Mouse (Mus musculus): Measurements from ENCODE around the gene Pgpep1l.
"Not testable (repeated sequence)": the region's sequence is repeated elsewhere in the genome, so short reads cannot be mapped to it uniquely, and the experiment has no call there.

Gene Pgpep1l

DNA sequence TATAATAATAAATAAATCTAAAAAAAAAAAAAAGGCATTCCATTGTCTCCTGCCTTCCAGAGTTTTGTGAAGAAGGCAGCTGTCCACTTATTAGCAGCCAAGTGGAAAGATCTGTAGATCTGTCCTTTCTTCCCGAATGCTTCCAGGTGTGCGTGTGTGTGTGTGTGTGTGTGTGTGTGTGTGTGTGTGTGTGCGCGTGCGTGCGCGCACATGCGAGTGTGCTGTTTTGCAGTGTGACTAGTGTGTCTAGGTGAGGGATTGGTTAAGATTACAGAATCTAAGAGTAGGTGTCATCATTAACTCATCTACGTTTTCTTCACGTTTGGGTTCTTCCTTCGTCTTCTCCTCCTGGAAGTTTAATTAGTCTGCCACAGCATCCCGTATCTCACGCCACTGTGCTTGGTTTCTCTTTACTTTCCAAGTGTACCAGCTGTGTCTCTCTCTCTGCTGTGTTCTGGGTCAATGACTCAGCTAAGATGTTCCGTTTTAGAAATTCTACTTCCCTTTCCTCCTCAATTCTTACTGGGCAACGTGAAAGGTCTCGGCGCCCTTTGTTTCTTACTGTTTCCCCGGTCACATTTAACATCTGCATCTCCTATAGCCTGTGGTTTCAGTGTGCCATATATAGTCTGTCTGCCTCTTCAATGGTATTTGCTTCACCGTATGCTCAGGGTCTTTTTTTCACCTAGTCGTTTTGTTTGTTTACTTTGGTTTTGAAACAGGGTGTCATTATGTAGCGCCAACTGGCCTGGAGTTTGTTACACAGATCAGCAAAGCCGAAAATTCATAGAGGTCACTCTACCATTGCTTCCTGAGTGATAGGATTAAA, 18.5 kb upstream of the Pgpep1l start:
- no peak for DNase-seq

DNA sequence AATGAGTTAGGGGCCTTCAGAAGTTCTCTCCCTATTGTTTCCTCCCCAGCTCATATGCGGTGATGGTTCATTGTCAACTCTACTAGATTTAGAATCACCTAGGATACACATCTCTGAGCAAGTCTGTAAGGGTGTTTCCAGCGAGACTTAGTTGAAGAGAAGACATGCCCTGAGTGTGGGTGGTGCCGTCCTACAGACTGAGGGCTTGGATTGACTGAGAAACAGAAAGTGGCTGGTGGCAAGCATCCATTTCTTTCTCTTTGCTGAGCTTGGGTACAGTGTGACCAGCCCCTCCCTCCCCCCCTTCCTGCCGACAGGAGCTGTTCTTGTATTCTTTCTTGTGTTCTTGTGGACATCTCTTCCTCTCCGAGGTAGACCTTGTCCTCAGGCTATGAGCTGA, 17.3 kb upstream of the Pgpep1l start:
- DNase-seq, result no peak

DNA sequence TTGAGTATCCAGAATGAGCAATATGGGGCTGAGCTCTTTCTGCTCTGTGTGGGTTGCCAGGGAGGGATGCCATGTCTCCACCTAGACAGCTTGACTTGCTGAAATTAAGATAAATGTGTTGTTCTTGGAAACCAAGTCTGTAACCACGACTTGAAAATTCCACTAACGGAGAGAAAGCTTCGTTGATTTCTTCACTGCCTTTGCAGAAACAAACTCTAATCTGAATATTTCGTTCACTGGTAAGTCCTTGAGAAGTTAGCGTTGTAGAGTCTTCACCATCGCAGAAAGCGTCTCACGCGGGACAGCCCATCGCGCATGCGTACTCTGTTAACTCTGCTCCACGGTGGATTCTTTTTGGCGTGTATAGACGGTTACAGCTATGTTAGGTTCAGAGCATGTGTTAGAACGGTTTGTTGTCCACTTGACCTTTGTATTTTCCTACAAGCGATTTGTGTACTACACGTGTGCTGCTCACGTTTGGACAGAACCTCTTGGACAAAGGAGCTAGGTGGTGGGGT, 16.4 kb upstream of the Pgpep1l start:
- DNase-seq, result no peak

DNA sequence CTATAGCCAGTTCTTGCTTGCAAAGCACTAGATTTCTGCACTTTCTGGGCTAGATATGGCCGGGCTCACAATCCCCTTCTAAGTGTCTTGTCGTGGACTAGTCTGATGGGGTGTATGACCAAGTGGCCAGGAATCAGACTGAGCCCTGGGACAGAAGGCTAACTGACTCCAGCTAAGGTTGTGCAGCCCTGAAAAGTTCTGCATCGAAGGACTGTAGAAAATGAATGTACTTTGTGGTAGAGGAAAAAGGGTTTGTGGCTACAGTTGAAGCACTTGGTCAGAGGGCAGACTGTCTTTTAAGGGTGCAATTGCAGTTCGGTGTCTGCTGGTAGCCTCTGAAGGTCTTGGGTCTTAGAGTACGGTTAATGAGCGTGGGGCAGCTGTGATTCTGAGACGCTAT, 15.4 kb upstream of the Pgpep1l start:
- no peak for DNase-seq

DNA sequence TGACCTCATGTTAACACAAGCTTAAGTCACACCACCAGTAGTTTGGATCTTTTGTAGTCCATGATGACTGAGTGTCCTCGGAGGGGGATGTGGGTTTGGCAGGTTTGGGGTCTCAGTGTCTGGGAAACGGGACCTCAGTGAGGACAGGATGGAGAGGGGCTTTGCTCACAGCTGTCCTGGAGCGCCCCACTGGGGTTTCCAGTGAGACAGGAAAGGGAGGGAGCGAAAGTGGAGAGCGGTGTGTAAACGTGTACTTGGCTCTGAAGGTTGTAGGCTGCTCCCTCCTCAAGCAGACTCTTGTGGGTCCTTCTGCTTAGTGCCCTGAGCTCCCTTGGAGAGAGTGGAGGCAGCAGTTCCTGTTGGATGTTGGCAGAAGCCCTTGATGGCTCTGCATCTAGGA, 14.9 kb upstream of the Pgpep1l start:
- no peak for DNase-seq

DNA sequence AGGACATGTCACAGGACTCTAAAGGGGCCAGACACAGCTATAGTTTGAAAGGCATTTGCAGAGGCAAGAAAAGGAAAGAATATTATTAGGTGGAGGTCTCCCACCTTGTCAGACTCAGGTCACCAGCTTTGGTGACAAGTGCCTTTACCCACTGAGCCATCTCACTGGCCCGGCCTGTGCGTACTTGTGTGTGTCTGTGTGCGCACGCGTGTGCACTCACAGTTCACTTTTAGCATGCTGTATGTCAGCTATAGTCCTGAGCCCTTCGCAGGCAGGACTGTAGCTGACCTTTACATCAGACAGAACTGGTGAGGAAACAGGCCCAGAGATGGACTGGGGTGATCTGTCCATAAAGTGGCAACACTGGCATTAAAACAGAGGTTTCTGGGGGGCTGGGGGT, 14.4 kb upstream of the Pgpep1l start:
- DNase-seq, result no peak

DNA sequence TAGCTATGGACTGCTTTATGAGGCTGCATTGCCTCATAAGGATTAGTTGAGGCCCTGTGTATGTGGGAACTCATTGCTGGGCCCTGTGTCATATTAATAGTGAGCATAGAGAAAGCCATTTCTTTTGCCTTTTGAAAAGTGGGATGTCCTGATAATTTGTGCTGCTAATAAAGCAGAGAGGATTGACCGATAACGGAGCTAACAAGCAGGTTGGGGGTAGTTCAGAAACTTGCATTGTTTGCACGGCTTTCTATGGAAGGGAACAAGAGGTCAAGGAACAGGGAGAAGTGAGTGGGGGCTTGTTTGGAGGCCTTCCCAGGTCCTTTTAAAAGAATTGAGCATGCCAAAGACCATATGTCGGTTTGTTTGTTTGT, 13.9 kb upstream of the Pgpep1l start:
- DNase-seq, result no peak

DNA sequence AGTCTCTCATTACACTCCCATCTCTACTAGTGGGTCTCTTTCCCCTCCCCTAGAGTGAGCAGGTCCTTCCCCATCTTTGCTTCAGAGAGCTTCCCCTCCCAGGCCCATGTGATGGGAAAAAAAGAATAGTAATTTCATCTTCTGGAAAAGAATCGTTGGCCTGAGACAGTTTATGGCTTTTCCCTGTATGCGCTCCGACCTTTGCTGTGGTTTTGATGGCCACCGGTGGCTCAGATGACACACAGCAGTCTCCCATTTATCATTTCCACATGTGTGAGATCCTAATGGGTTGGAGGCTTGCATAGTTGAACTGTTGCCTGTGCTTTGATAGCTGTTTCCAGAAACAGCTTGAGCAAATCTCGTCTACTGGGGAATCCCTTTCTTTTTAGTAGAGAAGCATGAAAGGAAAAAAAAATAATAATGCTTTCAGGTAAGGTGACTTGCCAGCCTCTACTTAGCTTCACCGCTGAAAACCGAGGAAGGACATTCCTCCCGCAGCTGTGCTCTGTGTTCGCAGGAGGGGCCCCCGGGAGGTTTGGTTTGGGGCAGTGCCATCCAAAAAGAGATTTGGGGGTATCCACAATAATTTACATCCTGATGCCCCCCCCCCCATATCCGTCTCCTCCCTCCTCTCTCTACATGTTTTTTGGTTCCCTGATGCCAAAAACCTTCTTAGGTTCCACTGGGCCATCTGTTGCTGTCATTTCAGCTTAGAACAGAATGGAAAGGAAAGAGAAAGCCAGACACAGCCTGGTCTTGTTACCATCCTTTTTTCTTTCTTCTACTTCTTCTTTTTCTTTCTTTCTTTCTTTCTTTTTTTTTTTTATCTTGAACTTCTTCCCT, 13.2 kb upstream of the Pgpep1l start:
- no peak for DNase-seq

DNA sequence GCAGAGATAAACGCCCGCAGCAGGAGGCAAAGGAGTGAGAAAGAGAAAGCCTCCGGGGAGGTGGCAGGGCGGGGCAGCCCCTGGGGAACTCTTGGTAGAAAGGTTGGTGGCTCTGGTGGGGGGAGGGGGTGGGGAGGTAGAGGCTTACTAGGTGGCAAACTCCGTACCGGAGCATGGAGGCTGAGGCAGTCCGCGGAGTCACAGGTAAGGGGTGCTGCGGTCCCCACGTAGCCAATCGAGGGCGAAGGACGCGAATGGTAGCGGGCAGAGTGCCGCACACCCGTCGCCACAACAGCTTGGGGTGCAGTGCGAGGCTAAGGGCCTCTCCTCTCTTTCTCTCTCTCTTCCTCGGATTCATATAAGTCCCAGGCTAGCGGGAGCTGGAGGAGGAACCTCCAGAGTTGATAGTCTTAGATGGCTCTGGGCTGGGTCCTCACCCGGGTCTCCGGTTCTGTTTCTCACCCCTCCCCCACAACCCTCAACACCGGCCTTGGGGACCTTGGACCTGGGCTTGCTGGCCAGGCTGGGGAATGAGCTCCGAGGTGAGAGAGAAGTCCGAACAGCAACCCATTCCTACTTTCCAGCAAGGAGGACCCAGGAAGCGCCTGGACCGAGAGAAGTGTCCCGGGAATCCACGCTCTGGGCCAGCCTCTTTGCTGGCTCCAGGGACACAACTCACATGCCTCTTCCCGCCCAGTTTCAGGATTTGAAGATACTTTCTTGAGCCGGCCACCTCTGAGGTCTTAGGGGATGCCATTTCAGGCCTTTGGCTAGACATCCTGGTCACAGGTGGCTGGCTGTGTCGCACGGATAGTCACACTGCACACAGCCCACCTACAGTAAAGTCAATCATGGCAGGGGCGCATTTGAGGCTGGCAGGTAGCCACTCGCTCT, 12.1 kb upstream of the Pgpep1l start:
- peak; percentile 61 to 78 for DNase-seq

DNA sequence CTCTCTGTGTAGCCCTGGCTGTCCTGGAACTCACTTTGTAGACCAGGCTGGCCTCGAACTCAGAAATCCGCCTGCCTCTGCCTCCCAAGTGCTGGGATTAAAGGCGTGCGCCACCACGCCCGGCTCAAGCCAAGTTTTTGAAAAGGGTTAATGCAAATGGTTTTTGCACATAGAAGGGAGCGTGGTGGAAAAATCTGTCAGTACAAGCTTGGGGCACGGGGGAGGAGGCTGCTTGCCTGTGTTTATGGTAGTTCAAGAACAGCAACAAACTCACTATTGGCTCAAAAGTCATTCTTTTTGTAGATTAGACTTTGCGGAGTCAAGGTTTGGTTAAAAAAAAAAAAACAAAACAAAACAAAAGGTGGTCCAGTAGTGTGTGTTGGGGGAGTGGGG, 11.4 kb upstream of the Pgpep1l start:
- DNase-seq, result not testable (repeated sequence)

DNA sequence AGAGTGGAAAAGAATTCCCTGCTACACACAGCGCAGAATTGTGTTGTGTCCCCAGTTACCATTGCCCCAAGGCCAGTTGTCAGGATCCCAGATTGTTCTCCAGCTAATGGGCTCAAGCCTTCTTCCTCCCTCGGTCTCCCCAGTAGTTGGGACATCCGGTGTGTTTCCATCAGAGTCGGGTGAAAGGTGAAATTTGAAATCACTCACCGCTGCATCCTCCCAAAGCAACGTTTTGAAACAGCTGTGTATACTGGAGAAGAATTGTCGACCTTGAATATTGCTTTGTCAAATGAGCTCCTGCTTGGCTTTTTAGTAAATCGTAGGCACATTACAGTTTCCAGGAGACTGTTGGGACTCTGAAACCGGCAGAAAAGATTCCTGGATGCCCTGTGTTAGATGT, 10.9 kb upstream of the Pgpep1l start:
- DNase-seq, result no peak

DNA sequence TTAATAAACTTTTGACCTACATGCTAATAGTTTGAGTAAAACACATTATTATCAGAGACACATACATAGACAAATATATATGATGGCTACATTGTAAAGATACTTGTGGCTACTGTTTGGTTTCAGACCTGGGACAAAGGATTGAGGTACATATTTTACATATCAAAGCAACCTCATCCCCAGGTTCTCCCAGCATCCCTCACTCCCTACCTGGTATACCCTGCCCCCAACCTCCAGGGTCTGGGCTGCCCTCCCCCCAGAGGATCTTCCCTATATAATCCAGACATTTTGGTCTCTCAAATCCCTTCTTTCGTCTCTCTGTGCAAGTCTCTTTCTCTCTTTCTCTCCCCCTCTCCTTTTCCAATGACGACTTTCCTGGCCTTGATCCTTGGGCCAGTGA, 10.2 kb upstream of the Pgpep1l start:
- DNase-seq, result no peak

DNA sequence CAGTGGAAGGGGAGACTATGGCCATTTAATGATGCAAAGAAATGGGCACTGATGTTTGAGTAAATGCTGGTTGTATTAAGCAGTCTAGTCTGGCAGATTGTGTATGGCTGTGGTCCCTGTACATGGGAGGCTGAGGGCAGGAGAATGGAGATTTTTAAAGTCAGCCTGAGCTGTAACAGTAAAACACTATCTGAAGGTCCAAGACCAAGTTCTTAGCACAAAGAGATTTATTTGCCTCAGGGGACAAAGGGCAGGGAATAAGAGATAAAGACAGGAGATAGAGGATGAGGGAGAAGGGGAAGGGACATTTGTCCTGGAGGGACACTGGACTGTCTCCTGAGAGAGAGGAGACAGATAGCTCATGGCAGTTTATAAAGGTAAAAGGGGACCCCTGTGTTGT, 9.5 kb upstream of the Pgpep1l start, which contains the start of gene Fam169b:
Fam169b (plus strand) TSS at position 325 of the 400 bp plus-strand sequence.
- DNase-seq, result no peak

DNA sequence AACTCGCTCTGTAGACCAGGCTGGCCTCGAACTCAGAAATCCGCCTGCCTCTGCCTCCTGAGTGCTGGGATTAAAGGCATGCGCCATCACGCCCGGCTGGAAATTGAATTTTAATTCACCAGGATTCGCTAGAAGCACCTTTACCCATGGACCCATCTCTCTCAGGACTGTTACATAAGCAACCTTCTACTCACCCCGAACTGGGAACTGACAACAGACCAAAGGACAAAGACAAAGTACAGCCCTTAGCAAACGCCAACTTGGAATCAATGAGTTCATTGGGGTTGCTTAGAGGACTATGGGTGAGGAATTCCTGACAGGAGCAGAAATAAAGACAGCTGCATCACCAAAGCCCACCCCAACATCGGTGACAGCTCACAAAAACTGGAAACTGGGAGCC, 8.6 kb upstream of the Pgpep1l start:
- peak; percentile 52 to 83 for DNase-seq

DNA sequence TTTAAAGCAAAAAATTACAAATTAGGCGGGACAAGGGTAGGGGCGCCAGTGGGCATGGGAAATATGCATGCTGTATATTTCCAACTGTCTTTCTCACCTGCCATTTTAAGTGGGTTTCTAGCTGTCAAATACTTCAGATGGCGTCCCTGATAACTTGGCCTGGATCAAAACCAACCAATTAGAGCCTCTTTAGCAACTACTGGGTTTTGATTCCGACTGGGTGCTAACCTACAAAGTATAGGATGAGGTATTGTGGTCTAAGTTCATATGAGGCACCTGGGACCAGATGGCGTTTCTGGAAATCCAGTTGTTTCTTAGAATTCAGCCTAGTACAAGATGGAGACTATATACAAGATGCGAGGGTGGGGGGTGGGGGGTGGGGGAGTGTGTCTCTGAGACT, 7.8 kb upstream of the Pgpep1l start:
- DNase-seq, result no peak

DNA sequence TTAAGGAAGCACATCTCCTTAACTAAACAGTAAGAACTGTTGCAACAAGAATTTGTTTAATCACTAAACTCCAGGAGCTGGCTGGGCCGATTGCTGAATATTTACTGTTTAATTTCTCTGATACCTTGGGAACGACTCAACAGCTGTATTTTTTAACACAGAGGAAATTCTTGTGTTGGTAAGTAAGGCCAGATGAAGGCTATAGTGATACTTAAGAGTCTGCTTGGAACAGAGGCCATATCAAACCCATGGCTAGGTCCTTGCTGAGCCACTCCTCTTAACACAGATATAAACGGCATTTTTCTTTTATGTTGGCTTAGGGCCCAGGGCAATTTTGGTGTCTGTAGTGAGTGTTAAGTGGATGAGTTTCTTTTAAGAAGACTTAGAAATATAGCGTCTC, 6.5 kb upstream of the Pgpep1l start:
- DNase-seq, result no peak

DNA sequence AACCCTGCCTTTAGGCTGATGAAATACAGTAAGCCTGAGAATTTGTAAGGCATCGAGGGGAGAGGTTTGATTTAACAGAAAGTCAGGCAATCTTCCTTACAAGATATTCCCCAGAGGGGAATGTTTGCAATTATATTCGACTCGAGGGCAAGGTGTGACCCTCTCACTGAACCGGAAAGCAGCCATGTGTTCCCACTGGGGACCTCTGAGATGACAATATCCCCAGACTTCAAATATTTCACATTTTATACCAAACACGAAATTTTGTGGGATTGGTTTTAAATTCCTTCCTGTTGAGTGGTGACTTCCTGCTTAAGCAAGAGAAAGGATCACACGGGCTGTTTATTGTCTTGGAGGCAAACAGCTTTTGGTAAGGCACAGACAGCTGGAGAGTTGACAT, 2.7 kb upstream of the Pgpep1l start:
- peak in 1 of 2 experiments; percentile 12 for DNase-seq

DNA sequence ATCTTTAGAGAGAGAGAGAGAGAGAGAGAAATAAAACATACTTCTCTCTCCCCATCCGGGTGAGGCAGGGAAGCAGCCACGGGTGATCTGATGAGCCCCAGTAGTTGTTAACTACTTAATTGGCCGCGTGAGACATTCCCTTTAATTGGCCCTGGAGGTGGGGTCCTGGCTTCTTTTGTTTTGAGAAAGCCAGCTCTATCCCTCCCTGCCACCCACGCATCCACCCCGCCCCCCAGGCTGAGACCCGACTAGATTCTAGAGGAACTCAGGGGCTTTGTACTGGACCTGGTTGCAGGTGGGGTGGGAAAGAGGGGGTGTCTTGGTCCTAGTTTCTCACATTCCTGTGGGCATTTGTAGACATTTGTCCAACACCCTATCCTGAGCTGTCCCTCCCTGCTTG, 1.4 kb upstream of the Pgpep1l start:
- DNase-seq, result no peak

DNA sequence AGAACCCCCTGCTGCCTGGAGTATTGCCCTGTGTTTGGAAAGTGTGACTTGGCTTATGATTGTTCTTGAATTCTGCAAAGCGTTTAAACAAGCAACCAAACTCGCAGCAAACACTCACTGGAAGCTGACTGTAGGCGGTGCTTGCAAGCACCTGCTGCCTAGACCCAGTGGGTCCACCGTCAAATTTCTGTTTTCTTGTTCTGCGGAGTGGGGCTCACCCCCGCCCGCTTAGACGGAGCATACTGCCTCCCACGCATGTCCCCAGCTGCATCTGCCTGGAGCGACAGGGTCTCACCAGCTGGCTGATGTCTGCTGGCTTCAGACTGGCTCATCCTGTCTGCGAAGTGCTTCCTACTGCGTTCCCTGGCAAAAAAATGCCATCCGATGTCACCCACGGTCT, 498 bp upstream of the Pgpep1l start:
- peak; percentile 47 to 55 for DNase-seq

DNA sequence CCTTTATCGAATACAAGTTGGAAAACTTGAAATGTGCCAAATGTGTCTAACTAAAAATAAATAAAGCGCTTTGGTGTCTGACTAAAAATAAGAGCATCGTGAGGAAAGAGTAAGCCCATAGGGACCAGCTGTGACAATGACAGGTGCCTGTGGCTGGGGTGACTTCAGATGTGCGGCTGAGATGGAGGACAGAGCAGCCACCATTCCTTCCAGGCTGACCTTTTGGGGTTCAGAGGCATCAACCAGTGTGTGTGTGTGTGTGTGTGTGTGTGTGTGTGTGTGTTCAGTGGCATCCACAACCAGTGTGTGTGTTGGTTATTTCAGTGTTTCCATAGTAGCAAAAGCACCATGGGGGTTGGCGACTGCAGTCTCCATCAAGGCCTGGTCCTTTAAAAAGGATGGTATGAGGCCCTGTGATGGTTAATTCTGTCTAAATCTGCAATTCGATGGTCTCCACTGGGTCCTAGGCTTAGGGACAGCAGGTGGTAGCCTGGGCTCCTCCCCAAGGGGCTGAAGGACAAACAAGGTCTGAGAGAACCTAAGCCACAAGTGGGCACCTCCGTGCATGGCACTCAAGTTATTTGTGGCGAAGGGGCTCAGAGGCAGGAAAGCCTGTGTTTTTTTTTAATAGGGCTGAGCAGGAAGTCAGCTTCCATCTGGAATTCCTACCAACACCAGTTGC, 546 bp downstream of the Pgpep1l start:
- DNase-seq, result no peak

DNA sequence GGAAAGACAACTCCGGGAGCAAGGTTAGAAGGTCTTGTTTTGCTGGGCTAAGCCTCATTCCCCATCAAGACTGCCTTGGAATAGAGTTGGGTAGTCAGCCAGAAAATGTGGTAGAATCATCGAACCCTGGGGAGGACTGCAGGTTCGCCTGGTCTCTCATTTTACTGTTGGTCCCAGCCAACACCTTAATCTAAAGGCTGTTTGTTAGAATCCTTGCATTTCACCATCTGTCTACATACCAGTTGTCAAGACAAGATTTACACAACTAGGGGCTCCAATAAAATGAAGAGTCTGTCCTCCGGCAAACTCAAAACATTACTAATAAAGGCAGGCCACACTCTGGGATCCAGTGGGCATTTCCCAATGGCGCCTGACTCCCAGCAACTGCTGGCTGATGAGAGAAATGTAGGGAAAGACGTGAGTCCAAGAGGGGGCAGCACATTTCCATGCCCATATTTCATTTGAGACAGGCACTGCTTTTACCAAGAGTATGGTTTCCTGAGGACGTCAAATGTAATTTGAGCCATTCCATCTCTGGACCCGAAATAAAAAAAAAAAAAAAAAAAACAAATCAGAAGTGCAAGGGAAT, 1.3 kb downstream of the Pgpep1l start:
- no peak for DNase-seq

DNA sequence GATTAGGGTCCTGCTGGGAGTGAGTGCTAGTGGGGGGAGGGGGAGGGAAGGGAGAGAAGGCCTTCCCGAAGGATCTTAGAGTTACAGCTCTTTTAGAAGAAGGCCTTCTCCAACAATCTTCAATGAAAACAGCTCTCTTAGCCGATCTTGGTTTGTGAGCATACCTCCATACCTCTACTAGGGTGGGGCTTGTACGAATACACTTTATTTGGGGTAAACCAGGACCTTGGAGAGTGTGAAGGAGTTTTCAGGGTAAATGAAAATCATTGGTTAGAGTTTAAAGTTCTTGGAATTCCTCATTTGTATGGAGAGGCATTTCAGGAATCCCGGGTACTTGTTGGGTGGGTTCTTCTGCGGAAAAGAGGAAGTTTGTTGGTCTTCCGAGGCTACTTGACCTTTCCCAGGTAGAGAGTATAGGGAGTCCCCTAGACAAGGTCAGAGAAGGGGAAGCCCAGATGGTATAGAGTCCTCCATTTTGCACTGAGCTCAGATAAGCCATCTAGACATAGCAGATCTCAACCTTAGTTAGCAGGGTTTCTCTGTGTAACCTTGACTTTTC, 4.4 kb downstream of the Pgpep1l start:
- no peak for DNase-seq

Data from kidney, postnatal 36 days (tissue).